Mouse (Mus musculus) bone marrow macrophage, adult 2 months (primary cell): ENCODE measurements at regions not wholly inside any gene's neighbourhood (a gene's known extent, or its start where the extent isn't known, plus 50 kb on each side); places are given as distances from the start of the nearest gene placed in this dataset.

Experiments used
- H3K27ac ChIP-seq: 2 replicates; pipeline ENCODE4 v1.5.1; 2012; ENCODE audit warnings: low read depth, low read length; ENCODE audit not compliant: insufficient read depth
- H3K4me1 ChIP-seq: 2 replicates; pipeline ENCODE4 v1.6.1; 2012; ENCODE audit warnings: low read length; ENCODE audit not compliant: control insufficient read depth, insufficient read depth
- H3K4me3 ChIP-seq: 2 replicates; pipeline ENCODE4 v1.5.1; 2012; ENCODE audit warnings: mild to moderate bottlenecking, low read length, moderate library complexity; ENCODE audit not compliant: insufficient read depth
- CTCF ChIP-seq: IDR thresholded peaks from 2 replicates; pipeline ENCODE4 v1.5.1; 2012; ENCODE audit warnings: low read depth, mild to moderate bottlenecking, low read length, moderate library complexity
- POLR2A ChIP-seq: IDR thresholded peaks from 2 replicates; pipeline ENCODE4 v1.6.1; 2012; ENCODE audit warnings: mild to moderate bottlenecking, low read depth, low read length, borderline replicate concordance

GRCm38 (mm10) chr2:75538114-75538513 lies 120.9 kb upstream of the Hnrnpa3 start:
- TF ChIP-seq POLR2A (no peak), CTCF (no peak)
- H3K27ac ChIP-seq: no peak overlapping the region
- H3K4me1 ChIP-seq: no peaks in the 10 kb centered on the region
- no peak overlapping the region for H3K4me3 ChIP-seq

- Histone ChIP-seq H3K4me1 (no peaks in the 10 kb centered on the region), H3K4me3 (no peak overlapping the region), H3K27ac (no peak overlapping the region)
- no peak for TF ChIP-seq POLR2A
- TF ChIP-seq CTCF: no peak
Measured at GRCm38 (mm10) chr2:75539726-75540125, 119.3 kb upstream of the Hnrnpa3 start.

GRCm38 (mm10) chr2:75542331-75542730 lies 116.7 kb upstream of the Hnrnpa3 start:
- TF ChIP-seq POLR2A (no peak), CTCF (no peak)
- Histone ChIP-seq H3K4me1 (no peaks in the 10 kb centered on the region), H3K4me3 (no peak overlapping the region), H3K27ac (no peak overlapping the region)

DNA sequence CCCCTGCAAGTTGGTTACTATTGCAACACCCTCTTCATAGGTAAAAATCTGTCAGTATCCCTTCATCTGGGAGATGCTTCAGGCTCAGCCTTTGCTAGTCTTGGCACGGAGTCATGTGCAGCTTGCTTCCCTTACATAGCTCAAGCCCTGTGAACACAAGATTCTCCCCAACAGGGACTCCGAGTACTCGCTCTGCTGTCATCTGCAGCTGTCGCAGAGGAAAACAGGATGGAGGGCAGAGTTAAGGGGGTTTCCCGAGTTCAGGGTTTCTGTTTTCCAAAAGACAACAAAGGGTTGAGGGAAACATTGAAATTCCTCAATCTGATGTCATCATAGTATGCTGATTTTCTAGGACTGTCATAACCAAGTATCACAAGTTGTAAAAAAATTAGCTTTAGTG lies 116.3 kb upstream of the Hnrnpa3 start:
- H3K4me3 ChIP-seq: no peak overlapping the region
- H3K4me1 ChIP-seq: no peaks in the 10 kb centered on the region
- no peak overlapping the region for H3K27ac ChIP-seq
- TF ChIP-seq CTCF (no peak), POLR2A (no peak)

- H3K27ac ChIP-seq: no peak overlapping the region
- no peak for TF ChIP-seq CTCF
- no peak for TF ChIP-seq POLR2A
Measured at GRCm38 (mm10) chr2:75545971-75546370, 113.1 kb upstream of the Hnrnpa3 start.

GRCm38 (mm10) chr2:75555676-75556075 lies 103.4 kb upstream of the Hnrnpa3 start:
- no peak overlapping the region for H3K4me3 ChIP-seq

More at GRCm38 (mm10) chr2:75545971-75546370, 113.1 kb upstream of the Hnrnpa3 start:
- H3K4me3 ChIP-seq: no peak overlapping the region
- no peaks in the 10 kb centered on the region for H3K4me1 ChIP-seq

GRCm38 (mm10) chr2:75556744-75557143 lies 102.3 kb upstream of the Hnrnpa3 start:
- Histone ChIP-seq H3K4me1 (no peaks in the 10 kb centered on the region), H3K4me3 (no peak overlapping the region), H3K27ac (no peak overlapping the region)
- no peak for TF ChIP-seq CTCF
- no peak for TF ChIP-seq POLR2A

More at GRCm38 (mm10) chr2:75555676-75556075, 103.4 kb upstream of the Hnrnpa3 start:
- no peak for TF ChIP-seq CTCF
- TF ChIP-seq POLR2A: no peak
- Histone ChIP-seq H3K27ac (no peak overlapping the region), H3K4me1 (no peaks in the 10 kb centered on the region)

GRCm38 (mm10) chr2:75557392-75557791 lies 101.7 kb upstream of the Hnrnpa3 start:
- H3K4me3 ChIP-seq: no peak overlapping the region
- no peak overlapping the region for H3K27ac ChIP-seq
- TF ChIP-seq POLR2A (no peak), CTCF (no peak)
- H3K4me1 ChIP-seq: no peaks in the 10 kb centered on the region

GRCm38 (mm10) chr2:75559920-75560319 lies 99.1 kb upstream of the Hnrnpa3 start:
- TF ChIP-seq CTCF (no peak), POLR2A (no peak)

GRCm38 (mm10) chr2:75563253-75563913 lies 95.7 kb upstream of the Hnrnpa3 start:
- TF ChIP-seq CTCF (no peak), POLR2A (no peak)
- no peak overlapping the region for H3K27ac ChIP-seq
- H3K4me1 ChIP-seq: 0 out of 2 replicates have a peak, but pooled peaks cover 3% of the 10 kb centered on the region
- H3K4me3 ChIP-seq: no peak overlapping the region

More at GRCm38 (mm10) chr2:75559920-75560319, 99.1 kb upstream of the Hnrnpa3 start:
- Histone ChIP-seq H3K27ac (no peak overlapping the region), H3K4me3 (no peak overlapping the region), H3K4me1 (0 out of 2 replicates have a peak, but pooled peaks cover 3% of the 10 kb centered on the region)

DNA sequence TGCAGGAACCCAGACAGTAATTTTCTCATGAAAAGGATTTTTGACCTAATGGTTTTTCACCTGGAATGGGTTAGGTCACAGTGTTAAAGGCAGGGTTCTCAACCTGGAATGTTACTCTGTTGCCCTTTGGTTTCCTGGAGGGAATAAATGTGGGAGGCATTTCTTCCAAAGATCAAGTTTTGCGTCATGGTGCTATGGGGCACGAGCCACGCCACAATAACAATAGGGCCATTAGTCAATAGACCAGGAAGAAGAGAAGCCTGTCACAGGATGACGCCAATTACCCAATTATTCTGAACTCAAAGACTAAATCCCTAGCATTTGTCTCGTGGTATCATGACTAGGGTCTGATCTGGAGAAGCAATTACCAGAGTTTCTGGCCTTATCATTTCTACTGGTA lies 94.3 kb upstream of the Hnrnpa3 start:
- TF ChIP-seq CTCF: no peak
- no peak for TF ChIP-seq POLR2A
- Histone ChIP-seq H3K4me1 (0 out of 2 replicates have a peak, but pooled peaks cover 3% of the 10 kb centered on the region), H3K4me3 (no peak overlapping the region), H3K27ac (no peak overlapping the region)
